Mouse (Mus musculus): ENCODE data around the gene Pakap.

The Pakap gene

DNA sequence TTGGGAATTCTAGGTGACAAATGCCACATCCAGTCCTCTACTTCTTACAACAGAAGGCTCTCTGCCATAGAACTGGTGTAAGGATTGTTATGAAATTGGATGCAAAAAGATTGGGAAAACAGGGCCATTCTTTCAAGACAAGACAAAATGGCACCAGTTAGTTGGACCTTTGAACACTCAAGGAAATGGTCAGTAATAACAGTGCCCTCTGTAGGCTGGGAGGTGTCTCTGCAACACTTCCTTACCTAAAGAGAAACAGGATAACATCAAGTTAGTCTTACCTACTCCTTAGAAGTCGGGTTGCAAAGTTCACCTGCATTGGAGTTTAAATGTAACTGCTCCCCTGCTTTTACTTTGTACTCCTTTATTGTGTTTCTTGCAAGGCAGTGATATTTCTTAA lies 151.4 kb downstream of the Pakap start:
- no peak for DNase-seq (ENCODE audit: low read depth)

DNA sequence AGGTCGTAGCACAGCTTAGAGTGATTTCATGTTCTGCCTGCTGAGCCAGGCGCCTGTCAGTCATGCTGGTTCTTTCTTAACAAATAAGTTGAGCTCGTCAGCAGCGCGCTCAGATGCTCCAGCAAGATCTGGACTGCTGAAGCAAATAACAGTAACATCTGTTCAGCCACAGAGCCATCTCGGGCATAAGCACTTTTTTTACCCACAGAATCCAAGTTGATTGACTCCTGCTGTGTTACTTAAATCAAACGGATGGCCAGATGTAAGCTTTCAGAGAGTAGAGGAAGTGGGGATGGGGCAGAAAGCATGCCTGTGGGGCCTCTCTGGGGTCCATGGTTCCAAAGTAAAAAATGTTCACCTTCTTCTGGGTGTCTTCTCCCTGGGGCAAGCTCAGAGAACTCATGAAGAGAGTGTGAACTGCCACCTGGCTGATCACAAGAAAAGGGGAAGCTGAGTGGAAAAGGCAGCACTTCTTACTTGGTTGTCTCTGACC lies 152.9 kb downstream of the Pakap start:
- no peak for DNase-seq (ENCODE audit: low read depth)

DNA sequence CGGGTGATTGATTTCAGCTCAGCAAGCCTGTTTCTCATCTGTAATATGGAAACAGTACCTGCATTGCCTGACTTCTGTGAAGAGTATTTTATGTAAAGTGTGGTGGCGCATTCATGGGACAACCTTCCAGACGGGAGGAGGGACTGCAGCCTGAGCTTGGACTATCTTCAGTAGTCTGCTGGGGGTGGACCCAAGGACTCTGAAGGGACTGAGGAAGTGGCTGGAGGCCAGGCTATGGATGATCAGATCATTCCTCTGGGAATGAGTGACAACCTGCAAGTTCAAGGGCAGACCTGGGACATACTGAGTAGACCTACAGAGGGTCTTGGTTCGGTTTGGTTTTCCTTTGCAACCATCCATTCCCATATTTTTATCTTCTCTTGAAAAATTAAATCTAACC lies 154.3 kb downstream of the Pakap start:
- no peak for DNase-seq (ENCODE audit: low read depth)

DNA sequence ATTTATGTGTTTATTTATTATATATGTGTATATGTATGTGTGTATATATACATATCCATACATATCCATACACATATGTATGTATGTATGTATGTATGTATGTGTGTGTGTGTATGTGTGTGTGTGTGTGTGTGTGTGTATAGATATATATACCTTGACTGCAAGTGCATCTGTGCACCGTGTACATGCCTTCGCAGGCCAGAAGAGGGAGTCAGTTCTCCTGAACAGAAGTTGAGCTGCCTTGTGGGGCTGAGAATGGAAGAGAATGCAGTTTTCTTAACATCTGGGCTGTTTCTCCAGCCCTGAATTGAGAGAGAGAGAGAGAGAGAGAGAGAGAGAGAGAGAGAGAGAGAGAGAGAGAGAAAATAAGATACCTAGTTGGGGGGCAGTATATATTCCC lies 155.7 kb downstream of the Pakap start:
- peak; percentile 54 for DNase-seq (ENCODE audit: low read depth)

DNA sequence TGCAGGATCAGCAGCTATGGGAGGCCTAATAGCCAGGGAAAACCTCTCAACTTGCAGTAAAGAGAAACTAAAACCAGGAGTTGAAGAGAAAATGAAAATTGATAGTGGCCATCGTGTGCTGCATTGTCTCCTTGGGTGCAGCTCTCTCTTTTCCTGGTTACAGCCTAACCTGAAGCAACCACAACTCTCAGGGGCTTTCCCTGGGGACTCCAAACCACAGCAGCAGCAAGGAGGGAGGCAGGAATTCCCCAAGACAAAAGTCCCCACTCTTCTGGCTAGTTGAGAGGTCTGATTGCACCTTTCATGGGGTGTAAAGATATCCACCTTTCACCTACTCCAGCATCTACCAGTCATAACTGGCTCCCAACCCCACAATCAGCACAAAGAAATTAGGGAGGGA lies 157.6 kb downstream of the Pakap start:
- DNase-seq (ENCODE audit: low read depth), result no peak

DNA sequence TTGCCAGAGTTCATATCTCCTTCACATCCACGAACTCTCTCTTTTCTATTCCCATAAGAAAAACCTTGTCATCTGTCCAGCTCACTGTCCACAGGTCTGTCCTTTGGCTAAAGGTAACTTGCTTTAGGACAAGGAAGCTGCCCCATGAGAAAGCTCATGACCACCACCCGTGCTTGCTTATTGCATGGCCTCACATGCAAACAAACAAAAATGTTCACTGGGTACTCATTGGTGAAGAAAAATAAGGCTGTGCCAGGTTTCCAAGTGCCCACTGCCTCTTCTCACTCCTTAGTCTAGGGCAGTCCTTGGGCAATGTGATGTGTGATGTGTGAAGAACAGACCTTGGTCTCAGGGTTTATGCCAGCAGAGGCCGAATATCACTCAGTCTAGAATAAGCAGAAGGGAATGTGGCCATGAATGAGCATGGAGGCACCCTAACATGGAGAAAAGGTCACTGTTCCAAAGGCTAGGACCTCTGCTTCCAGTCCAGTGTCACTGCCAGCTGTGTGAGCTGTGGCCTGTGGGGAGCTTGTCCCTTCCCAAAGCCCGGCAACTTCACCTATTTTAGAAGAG lies 160.7 kb downstream of the Pakap start:
- DNase-seq (ENCODE audit: low read depth), result no peak

DNA sequence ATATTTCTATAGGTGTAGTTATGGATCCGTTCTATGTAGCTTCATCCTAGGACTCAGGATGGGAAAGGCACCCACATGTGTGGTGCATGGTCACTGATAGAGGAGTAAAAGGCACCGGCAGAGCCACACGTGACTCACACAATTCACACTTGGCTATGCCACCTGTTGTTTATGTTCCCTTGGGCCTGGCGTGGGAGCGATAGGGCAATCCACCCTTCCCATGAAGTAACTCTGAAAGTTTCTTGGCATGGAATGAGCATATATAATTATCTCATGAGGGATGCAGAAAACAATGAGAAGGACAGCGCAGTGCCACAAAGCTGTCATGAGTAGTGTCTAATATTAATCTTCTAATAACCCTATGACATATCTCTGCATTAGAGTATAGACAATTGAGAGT lies 162.1 kb downstream of the Pakap start:
- DNase-seq (ENCODE audit: low read depth), result no peak

DNA sequence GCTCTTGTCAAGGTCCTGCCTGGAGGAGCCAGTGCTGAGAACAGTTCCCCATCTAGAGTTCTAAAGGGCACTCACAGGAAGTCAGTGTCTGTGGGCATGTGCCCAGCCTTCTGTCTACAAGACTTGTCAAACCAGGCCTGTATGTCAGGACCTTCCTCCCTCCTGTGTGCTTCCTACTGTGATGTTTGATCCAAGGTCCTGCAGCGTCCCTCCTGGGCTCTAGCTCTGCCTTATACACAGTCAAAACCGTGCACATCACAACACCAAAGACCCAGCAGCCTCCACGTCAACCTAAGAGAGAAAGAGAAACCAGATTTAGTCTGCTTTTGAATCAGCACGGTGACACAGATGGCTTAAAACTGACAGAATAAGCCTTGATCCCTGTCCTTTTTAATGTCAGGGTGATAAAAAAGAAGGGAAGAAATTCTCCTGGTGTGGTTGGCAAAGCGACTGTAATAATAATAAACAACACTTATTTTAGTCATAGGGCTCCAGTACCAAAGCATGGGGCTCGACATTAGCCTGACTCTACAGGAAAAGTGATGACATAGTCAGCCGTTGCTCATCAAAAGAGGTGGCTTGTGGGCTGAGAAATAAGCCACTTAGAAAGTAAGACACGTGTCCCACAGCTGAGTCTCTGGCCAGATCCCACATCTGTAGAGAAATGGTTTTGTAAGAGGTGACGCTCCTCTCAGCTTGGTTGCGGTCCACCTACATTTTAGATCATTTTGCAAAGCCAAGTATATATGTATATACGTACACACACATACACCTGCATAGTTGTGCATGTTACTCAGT lies 163.0 kb downstream of the Pakap start:
- peak; percentile 64 for DNase-seq (ENCODE audit: low read depth)

DNA sequence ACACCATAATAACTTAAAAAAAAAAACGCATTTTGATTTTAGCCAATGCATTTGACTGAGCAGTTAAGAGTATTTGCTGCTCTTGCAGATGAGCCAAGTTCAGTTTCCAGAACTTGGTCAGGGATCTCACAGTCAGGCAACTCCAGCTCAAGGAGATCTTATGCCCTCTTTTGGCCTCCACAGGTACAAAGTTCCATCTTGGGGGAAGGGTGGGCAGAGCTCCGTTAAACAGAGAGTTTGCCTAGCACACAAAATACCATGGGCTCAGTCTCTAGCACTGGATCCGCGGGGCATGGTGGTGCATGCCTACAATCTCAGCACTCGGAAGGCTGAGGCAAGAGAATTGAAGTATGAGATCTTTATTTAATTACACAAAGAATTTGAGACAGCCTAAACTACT lies 164.4 kb downstream of the Pakap start:
- DNase-seq (ENCODE audit: low read depth), result no peak

DNA sequence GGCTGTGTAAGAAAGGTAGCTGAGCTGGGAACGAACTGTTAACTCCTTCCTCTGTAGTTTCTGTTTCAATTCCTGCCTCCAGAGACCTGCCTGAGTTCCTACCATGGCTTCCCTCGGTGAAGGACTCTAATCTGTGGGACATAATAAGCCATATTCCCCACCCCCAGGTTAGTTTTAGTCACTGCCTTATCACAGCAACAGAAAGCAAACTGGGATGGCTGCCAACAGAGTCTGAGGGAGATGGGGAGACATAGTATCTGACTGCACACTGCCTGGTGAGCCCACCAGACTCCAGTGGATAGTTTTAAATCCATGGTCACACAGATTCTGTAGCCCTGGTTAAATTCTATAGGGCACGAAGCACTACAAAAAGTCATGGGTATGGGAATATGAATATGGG lies 165.5 kb downstream of the Pakap start:
- DNase-seq (ENCODE audit: low read depth), result peak; percentile 54

DNA sequence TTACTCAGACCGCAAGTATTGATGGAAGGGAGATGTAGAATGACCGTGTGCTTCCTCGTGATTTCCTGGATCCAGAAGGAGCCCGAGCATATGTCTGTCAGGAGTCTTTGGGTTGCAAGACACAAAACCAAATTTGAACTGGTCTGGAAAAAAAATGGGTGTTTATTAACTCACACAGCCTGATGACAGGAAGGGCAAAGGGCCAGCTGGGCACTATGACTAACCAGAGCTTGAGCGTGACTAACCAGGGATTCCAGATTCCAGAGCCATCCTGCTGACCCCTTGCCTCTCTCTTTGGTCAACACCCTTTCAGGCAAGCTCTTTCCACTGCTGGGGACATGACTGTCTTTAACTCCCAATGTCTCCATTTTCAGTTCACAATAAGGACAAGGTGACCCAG lies 167.4 kb downstream of the Pakap start:
- peak; percentile 40 for DNase-seq (ENCODE audit: low read depth)

DNA sequence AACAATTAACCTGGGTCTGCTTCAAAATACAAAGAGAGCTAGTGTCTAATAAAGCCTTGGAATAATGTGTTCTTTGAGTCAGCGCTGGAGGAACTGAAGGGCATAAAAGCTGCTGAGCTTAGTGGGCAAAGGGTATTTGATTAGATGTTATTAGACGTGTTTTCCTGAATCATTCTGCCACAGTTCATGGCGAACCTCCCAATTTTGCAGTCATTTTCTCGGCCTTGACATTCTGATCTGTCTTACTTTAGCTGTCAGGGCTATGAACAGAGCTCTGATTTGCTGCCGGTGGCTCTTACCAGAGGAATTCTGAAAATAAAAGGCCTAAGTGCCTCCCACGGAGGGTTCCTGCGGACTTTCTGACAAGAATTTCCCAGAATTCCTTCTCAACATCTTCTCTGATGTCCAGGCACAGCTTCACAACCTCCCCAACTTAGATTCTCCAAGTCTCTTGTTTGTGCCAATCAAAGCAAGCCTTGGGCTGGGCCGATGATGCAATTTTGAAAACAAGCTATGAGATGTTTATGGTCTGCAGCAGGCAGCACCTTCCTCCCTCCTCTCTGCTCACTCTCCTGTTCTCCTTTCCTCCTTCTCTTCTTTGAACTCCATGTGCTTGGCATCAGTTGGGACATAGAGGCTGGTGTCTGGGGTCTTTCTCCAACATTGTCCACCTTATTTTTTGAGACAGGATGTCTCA lies 171.0 kb downstream of the Pakap start:
- no peak for DNase-seq (ENCODE audit: low read depth)

DNA sequence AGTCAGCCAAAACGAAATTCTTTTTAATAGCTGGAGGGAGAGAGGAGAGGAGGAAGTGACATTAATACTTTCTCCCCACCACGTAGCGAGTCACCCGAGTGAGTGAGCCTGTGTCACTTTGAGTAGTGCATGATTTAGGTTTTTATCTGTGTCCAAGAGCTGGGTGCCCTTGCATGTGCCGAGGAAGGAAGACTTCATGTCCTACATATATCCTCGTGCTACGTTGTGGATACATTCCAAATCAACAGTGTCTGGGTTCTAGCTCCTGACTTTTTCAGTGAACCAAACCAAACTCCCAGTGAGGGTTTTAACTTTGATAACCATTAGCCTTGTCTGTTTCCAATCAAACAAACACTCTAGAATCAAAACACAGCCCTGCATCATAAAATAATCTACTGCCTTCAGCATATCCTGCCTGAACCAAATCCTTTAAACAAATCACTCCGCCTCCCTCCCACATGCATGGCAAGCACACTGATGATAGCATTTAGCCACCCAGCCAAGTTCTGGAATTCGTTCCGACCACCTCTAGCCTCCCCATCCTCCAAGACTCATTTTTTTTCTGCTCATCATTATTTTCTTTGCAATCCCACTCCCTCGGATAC lies 175.4 kb downstream of the Pakap start:
- DNase-seq (ENCODE audit: low read depth), result no peak

DNA sequence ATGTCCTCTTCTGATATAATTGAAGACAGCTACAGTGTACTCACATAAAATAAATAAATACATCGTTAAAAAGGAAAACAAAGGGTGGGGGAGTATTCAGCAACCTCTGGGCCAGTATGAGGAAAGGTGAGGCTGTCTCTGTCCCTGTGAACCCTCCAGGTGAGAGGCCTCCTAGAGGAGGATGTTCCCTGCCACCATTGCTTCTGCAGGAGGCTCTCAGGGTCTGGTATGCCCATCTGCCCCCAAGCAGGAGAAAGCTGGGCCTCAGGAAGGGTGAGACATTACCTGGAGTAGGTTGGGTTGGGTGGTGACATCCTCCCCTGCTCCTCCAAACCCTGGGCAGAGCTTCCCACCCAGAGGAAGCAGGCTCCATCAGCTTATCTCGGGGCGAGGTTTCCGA lies 182.7 kb downstream of the Pakap start:
- no peak for DNase-seq (ENCODE audit: low read depth)

DNA sequence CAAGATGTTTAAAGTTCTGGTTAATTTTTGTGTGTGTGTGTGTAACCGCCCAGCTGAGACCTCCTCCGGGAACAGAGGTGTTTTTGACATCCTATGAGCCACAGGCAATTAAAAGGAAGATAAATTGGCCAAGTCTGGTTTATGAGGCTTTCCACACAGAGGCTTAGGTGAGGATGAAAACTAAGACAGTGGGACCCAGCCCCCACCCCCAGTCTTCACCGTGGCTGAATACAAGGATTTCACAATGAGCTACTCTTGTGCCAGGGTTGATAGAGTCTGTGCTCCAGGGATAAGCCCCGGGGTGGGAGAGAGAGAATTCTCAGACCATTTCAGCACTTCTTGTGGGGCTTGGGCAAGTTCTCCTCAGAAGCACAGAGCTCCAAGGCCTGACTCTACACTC lies 183.1 kb downstream of the Pakap start:
- peak; percentile 17 for DNase-seq (ENCODE audit: low read depth)

DNA sequence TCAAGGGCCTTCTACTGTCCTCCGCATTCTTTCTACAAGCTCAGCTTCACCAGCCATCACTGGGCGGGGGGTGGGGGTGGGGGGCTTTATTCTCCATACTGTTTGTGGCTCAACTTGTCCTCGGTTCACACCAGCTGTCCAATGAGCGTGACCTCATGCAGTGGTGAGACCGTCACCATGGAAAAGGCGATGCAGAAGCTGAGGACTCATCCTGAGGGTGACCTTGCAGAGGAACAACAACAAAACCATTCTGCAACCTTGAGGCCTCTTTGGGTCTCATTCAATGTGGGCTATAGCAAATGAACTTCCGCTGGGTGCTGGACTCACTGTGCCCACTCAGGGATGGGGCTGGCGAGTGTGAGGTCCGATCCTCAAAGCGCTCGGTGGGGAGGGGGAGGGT lies 183.6 kb downstream of the Pakap start:
- DNase-seq (ENCODE audit: low read depth), result no peak

DNA sequence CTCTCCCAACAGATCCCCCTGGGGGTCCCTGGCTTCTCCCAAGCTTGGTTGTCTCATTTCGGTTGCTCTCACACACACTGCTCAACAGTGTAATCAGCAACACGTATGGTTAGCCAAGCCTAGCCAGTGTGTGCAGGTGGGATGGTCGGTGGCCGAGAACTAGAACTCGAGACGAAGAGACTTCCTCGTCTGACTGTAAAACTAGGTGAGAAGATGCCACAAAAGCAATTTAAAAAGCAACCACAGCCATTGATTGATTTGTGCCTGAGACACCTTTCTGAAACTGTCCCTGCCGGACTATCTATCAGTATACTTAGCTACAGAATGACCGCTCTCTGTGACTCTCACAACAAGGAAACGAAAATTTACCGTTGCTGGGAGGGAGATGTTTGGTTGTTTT lies 187.1 kb downstream of the Pakap start:
- DNase-seq (ENCODE audit: low read depth), result no peak

DNA sequence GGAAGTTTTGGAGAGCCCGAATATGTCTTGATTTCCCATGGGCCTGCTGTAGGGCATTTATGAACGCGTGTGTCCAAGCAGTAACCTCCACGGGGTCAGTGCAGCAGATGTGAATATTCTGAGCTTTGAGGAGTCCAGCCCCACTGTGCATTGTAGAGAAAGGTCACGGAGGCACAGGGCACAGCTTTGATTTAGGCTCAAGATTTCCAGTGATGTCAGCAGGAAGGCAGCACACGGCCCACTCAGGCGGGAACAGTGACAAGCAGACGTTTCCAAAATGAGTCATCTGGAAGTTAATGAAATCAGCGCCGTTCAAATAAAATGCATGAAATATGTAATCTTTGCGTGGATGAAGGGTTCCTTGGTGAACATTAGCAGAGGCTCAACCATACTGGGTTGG lies 190.0 kb downstream of the Pakap start:
- no peak for DNase-seq (ENCODE audit: low read depth)

DNA sequence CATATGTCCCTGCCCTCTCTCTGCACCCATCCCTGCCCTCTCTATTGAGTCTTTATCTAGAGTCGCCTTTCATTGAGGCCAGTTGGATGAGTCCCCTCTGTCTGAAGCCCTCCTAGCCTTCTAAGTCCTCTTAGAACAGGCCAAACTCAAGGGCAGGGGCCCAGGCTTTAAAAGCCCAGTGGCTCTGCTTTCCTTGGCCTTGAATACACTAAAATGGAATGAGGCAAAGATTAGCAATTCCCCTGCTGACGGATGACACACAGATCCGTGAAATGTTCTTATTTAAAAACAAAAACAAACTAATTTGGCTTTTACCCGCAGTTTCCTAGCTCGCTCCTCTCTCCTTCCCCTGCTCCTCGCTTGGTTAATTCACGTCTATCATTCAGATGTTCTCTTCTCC lies 194.4 kb downstream of the Pakap start:
- DNase-seq (ENCODE audit: low read depth), result no peak

DNA sequence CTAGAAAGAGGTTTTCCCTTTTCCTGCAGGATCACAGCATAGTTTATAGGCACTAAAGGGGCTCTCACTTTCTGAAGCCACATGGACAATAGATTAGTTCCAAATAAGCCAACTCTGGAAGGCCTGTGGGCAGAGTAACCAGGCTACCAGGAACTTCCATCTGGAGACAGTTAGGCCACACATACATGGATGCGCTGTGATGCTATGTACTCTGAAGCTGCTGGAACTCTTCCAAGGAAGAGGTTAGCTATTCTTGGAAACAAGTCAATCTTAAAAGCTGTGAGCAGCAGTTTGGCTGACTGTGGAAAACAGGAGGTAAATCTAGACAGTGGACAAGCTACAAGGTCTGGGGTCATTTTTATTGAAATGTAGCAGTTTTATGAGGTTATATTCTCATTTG lies 196.4 kb downstream of the Pakap start:
- no peak for DNase-seq (ENCODE audit: low read depth)

DNA sequence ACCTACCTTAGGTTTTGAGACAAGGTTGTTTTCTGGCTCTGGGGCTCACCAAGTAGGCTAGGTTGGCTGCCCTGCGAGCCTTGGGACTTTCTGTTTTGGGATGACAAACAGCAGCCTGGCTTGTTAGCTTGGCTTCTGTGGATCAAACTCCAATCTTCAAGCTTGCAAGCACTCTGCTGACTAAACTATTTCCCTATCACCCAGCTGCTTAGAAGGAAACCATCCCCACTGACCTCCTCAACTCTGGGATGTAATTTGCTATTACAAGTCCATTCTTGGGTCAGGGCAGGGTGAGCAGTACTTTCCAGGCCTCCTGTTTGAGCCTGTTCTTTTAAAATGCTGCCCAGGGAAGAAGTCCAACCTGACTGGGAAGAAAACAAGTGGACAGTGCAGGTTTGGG lies 196.9 kb downstream of the Pakap start:
- DNase-seq (ENCODE audit: low read depth), result no peak

DNA sequence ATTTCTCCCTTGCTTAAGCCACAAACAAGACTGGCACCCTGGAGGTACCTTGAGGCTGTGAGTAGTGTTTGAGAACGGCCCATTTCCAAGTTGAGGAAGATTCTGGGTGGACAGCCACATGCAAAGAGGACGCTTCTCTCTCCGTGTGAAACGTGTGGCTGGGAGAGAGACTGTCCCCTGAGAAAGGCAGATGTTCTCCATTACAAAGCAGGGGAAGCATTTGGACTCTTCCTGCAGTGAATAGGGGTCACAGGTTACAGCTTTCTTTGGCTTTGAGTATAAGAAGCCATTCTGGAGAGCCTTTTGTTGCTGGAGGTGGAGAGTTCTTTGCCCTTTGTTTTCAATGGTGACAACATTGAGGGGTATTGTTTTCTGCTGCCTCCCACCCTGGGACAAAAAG lies 197.8 kb downstream of the Pakap start:
- no peak for DNase-seq (ENCODE audit: low read depth)

DNA sequence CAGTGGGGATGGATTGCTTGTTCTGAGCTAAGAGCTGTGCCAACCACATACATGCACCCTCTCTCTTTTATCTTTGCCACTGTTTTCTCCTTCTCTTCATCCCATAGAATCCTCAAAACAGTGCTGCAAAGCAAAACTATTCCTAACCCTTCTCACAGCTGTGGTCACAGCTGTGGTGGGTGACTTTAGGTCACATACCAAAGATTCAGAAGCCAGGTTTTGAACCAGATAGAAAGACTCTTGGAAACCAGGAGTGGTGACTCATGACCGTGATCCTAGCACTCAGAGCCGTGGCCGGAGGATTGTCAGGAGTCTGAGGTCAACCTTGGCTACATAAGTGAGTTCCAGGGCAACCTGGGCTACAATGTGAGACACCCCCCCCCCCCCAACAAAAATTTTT lies 201.0 kb downstream of the Pakap start:
- no peak for DNase-seq (ENCODE audit: low read depth)
